Mouse (Mus musculus): ENCODE measurements at regions not wholly inside any gene's neighbourhood (a gene's known extent, or its start where the extent isn't known, plus 50 kb on each side); places are given as distances from the start of the nearest gene placed in this dataset.

DNA sequence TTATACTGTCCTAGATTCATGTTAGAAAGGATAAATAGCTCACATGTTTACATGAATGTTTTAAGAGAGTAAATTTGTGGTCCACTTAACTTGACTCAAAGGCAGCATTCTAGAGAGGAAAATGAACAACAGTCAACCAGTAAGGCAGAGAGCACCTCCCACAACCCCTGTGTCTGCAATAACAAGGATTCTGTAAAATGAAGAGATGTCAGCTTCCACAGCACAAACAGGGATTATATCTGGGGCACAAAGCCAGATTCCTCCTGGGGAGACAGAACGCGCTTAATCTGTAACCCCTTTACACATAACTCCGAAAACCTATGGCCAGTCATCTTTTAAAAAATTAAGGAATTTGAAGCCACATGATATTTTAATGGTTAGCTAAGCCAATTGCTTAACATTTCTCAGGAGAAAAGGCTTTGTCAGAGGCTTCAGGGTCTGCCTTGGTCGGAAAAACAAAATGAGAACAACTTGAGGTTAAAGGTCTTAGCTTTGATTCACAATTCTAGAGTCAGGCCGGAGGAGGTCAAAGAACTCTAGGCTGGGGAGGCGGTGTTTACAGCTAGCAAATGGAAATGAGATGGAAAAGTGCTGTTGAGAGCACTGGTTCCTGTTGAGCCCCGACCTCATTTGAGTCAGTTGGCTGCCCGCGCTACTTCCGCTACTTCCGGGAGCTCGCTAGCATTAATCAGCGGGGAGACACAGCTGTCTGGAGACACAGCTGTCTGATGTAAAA is 167.0 kb downstream of the Iqub start:
- TF ChIP-seq POLR2A (IDR thresholded peaks at IDR 0.05; ENCODE audit: insufficient read depth, low read depth, low read length) (no peak), CTCF (IDR thresholded peaks at IDR 0.05) (no peak)
